8 mouse cellular contexts compared by ENCODE assay signal in genomic region chr10:14017822-14018364, GRCm38 (mm10). TPM values are rescaled to one million over a fixed set of nuclear protein-coding genes. Genes with fewer than 3 reads are reported as not detected.
DNase-seq lines count a peak whose midpoint lies in the region; ATAC-seq lines count a peak whose summit lies in the region.

No protein-coding gene starts in this region.

- no peaks in the 10 kb centered on the region for H3K36me3 ChIP-seq in liver, embryonic 11.5 days (ENCODE audit: control insufficient read depth, insufficient read depth, low read length)
- no peaks in the 10 kb centered on the region for H3K36me3 ChIP-seq in splenic B cell, adult 2 months (ENCODE audit: control insufficient read depth, insufficient read depth, low read length, poor library complexity, severe bottlenecking)

- ATAC-seq in liver, embryonic 11.5 days (replicated peaks; ENCODE audit: low FRiP score) = no peak

- H3K4me1 ChIP-seq in liver, embryonic 11.5 days (replicated peaks; ENCODE audit: control insufficient read depth, insufficient read depth, low read length) = 0 out of 2 replicates have a peak, but pooled peaks cover 2% of the 10 kb centered on the region

- WGBS in liver, embryonic 11.5 days = 9% methylated on average over 12 of the region's 12 CpGs

- no peak overlapping the region for H3K9ac ChIP-seq in liver, embryonic 11.5 days (ENCODE audit: low read depth, low read length)

- no peak overlapping the region for H3K27ac ChIP-seq in liver, embryonic 11.5 days (ENCODE audit: low read depth, low read length)

- H3K27me3 ChIP-seq in liver, embryonic 11.5 days (replicated peaks; ENCODE audit: control insufficient read depth, insufficient read depth, low read length) = no peaks in the 10 kb centered on the region
- no peaks in the 10 kb centered on the region for H3K27me3 ChIP-seq in splenic B cell, adult 2 months (ENCODE audit: control insufficient read depth, insufficient read depth, low read length, poor library complexity, severe bottlenecking)

- peak overlapping the region; percentile 7; the same call in 1 of the 2 replicates for H3K4me2 ChIP-seq in liver, embryonic 11.5 days

- DNase-seq in liver, embryonic 11.5 days (ENCODE audit: low spot score) = no peak
- DNase-seq in liver = no peak
- DNase-seq in brain, embryonic 18.5 days (ENCODE audit: low read depth, low spot score) = peak; percentile 20
- DNase-seq in heart, adult 9 months (ENCODE audit: low spot score in 2 of 2) = peak; percentile 55 to 64
- DNase-seq in kidney, adult 8-10 months = peak; percentile 14 to 35
- peak; percentile 20 for DNase-seq in lung, postnatal 36 days
- peak; percentile 56 for DNase-seq in splenic B cell, adult 2 months (ENCODE audit: low read depth, low spot score)
- DNase-seq in thymus, adult 18-20 months = no peak

- no peaks in the 10 kb centered on the region for H3K9me3 ChIP-seq in liver, embryonic 11.5 days (ENCODE audit: control insufficient read depth, low read length)

- no peak overlapping the region for H3K4me3 ChIP-seq in liver, embryonic 11.5 days (ENCODE audit: low read depth, low read length)

RNA-seq across cellular contexts. Expression of gene Hivep2, which starts 52.0 kb away (rescaled TPM):
- polyA plus RNA-seq in liver, embryonic 11.5 days (2014; fragmentation: Nextera tagmentation; extraction: Ambion mirVana) = 1.6 and 2.2 TPM in 2 replicates

Comparison
In these comparisons a context has a peak if more than half of its experiments do, and no peak if none do; other contexts are left out.
1. DNase-seq: peak in brain, embryonic 18.5 days (single experiment), heart, adult 9 months (2 of 2), kidney, adult 8-10 months (2 of 2), lung, postnatal 36 days (single experiment) and splenic B cell, adult 2 months (single experiment); none in liver, embryonic 11.5 days (single experiment), liver (single experiment) and thymus, adult 18-20 months (0 of 2).